Mouse (Mus musculus) forebrain, embryonic 10.5 days (tissue): Measurements from ENCODE around the gene Cped1. TPM values are rescaled to one million over a fixed set of nuclear protein-coding genes. Genes with fewer than 3 reads are reported as not detected.
"Not testable (repeated sequence)": the region's sequence is repeated elsewhere in the genome, so short reads cannot be mapped to it uniquely, and the experiment has no call there.

Experiments used
- DNase-seq: peaks from one replicate; pipeline ENCODE4 v3.0.0-alpha.2; 2017; ENCODE audit warnings: low spot score; ENCODE audit errors: extremely low spot score
- H3K27ac ChIP-seq: fragments of 300-500 bp; sonication (generic); 2 replicates; pipeline ENCODE4 v1.5.1; 2016; ENCODE audit warnings: mild to moderate bottlenecking
- H3K27me3 ChIP-seq: fragments of 300-500 bp; sonication (generic); 2 replicates; pipeline ENCODE4 v1.6.1; 2016; ENCODE audit warnings: mild to moderate bottlenecking; ENCODE audit not compliant: poor library complexity, severe bottlenecking
- H3K36me3 ChIP-seq: fragments of 300-500 bp; sonication (generic); replicated peaks from 2 replicates; pipeline ENCODE4 v1.6.1; 2016; ENCODE audit warnings: mild to moderate bottlenecking, moderate library complexity
- H3K4me1 ChIP-seq: fragments of 300-500 bp; sonication (generic); 2 replicates; pipeline ENCODE4 v1.6.1; 2016
- H3K4me3 ChIP-seq: fragments of 300-500 bp; sonication (generic); 2 replicates; pipeline ENCODE4 v1.5.1; 2016; ENCODE audit warnings: mild to moderate bottlenecking, moderate library complexity
- H3K9me3 ChIP-seq: fragments of 300-500 bp; sonication (generic); 2 replicates; pipeline ENCODE4 v1.6.1; 2016; ENCODE audit warnings: mild to moderate bottlenecking, moderate library complexity
- WGBS: fragments of 180-500 bp; shearing (Covaris S2); methylation state at CpG from one replicate; pipeline ENCODE4 v1.1.7; 2016; 5-methylcytosine and 5-hydroxymethylcytosine counted together
- polyA plus RNA-seq: library from polyadenylated mRNA; unstranded; fragments of >200 nt; fragmentation: Nextera tagmentation; extraction: Ambion mirVana; gene quantifications from 2 replicates; pipeline ENCODE4 v1.2.1, GENCODE M21; 2016

Gene Cped1
- polyA plus RNA-seq, 1 experiment from 2014 or later = 25.5 TPM

DNA sequence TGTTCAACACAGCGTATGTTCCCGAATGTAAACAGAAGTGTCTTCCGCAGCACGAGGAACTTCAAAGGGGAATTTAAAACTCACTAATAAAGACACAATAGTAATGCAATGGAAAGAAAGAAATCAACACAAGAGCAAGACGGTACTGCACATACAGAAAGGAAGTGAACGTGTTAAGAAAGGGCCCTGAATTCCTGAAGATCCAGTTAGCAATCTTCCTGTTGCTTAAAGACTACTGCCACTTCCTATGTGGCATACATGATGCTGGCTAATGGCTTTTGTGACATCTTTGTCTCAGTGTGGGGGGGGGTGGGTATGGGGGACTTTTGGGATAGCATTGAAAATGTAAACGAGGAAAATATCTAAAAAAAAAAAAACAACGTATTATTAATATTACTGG is 50.7 kb downstream of the Cped1 start:
- Histone ChIP-seq H3K9me3 (no peaks in the 10 kb centered on the region), H3K27ac (no peak overlapping the region), H3K4me1 (peaks cover 13% of the 10 kb centered on the region), H3K27me3 (no peaks in the 10 kb centered on the region), H3K4me3 (no peak overlapping the region), H3K36me3 (no peaks in the 10 kb centered on the region)
- DNase-seq = no peak
- 83% methylated on average over 8 of the region's 8 CpGs for WGBS

DNA sequence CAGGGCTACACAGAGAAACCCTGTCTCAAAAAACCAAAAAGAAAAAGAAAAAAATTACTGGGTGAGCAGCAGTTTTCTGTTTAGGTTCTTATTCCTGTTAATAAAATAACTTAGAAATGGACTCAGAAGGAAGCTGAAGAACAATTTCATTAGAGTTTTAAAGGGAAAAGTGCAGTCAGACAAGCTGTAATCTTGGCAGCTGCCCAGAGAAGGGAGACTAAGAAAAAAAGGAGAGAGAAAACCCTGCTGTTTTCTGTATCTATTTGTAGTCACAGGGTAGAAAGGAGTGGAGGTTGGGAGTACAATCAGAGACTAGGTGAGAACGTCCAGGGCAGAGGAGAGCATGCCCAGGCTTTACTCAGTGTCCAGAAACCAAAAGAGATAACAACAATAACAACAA is 51.2 kb downstream of the Cped1 start:
- H3K9me3 ChIP-seq = no peaks in the 10 kb centered on the region
- WGBS = 52% methylated on average over 1 of the region's 1 CpGs
- no peaks in the 10 kb centered on the region for H3K36me3 ChIP-seq
- peaks cover 13% of the 10 kb centered on the region for H3K4me1 ChIP-seq
- no peaks in the 10 kb centered on the region for H3K27me3 ChIP-seq
- H3K4me3 ChIP-seq = no peak overlapping the region
- no peak for DNase-seq
- no peak overlapping the region for H3K27ac ChIP-seq

DNA sequence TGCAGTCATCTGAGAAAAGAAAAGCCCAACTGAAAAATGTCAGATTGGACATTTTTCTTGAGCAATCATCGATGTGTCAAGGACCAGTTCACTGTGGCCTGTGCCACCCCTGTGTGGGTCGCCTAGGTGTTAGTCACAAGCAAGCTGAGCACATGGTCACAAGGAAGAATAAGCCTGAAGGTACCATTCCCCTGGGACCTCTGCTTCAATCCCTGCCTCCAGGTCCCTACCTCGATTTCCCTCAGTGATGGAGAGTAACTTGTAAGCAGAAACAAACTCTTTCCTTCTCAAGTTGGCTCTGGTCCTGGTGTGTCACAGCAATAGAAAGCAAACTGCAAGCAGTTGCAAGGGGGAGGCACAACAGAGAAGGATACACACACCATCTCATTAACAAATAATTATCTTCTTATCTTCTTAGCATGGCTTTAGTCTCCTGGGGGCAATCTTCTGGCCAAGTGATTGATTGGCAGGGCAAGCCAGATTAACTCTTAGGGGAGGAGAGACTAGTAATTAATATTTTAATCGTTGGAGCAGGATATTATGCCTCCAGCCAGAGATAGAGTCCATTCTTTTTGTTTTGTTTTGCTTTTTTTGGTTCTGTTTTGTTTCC is 51.8 kb downstream of the Cped1 start:
- 53% methylated on average over 4 of the region's 4 CpGs for WGBS
- Histone ChIP-seq H3K27me3 (no peaks in the 10 kb centered on the region), H3K27ac (no peak overlapping the region), H3K9me3 (no peaks in the 10 kb centered on the region), H3K36me3 (no peaks in the 10 kb centered on the region), H3K4me3 (no peak overlapping the region), H3K4me1 (peaks cover 13% of the 10 kb centered on the region)
- DNase-seq = no peak

DNA sequence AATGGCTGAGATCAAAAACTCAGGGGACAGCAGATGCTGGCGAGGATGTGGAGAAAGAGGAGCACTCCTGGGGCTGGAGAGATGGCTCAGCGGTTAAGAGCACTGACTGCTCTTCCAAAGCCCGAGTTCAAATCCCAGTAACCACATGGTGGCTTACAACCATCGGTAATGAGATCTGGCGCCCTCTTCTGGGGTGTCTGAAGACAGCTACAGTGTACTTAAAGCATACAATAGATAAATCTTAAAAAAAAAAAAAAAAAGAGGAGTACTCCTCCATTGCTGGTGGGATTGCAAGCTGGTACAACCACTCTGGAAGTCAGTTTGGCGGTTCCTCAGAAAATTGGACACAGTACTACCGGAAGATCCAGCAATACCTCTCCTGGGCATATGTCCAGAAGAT is 54.0 kb downstream of the Cped1 start:
- not testable (repeated sequence) for H3K4me3 ChIP-seq, H3K27me3 ChIP-seq, H3K27ac ChIP-seq, H3K36me3 ChIP-seq, DNase-seq, H3K9me3 ChIP-seq
- WGBS = 67% methylated on average over 7 of the region's 7 CpGs
- peaks cover 13% of the 10 kb centered on the region for H3K4me1 ChIP-seq

DNA sequence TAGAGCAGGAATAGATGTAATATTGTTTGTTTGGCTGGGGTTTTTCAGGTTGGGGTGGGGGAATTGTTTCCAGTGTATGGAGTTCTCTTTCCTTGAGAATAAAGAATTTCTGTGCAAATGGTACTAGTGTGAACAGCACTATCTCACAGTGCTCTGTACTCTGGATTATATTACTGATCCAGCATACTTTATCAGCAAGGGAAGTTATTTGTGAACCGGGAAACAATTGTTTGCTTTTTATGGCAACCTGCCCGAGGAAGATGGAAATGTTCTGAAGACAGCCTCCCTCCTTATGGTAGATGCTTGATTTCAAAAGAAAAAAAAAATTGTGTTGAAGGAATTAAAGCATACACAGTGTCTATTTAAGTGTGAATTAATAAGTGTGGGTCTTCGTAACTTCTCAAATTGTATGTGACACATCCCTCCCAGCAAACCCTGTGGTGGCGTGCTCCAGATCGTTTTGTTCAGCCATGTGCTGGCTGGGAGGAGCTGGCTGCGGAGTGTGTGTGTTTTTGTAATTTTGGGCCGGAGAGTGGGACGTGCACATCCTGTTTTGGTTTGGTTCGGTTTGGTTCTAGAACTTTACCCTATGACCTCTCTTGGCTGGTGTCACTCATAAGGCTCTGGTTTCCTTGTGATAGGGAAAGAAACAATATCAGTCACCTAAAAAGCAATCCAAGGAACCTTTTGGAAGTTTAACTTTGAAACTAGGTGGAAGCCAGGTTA is 59.3 kb downstream of the Cped1 start:
- Histone ChIP-seq H3K9me3 (no peaks in the 10 kb centered on the region), H3K4me1 (no peaks in the 10 kb centered on the region), H3K36me3 (no peaks in the 10 kb centered on the region), H3K4me3 (no peak overlapping the region), H3K27me3 (no peaks in the 10 kb centered on the region), H3K27ac (no peak overlapping the region)
- no peak for DNase-seq
- WGBS = 87% methylated on average over 9 of the region's 9 CpGs

DNA sequence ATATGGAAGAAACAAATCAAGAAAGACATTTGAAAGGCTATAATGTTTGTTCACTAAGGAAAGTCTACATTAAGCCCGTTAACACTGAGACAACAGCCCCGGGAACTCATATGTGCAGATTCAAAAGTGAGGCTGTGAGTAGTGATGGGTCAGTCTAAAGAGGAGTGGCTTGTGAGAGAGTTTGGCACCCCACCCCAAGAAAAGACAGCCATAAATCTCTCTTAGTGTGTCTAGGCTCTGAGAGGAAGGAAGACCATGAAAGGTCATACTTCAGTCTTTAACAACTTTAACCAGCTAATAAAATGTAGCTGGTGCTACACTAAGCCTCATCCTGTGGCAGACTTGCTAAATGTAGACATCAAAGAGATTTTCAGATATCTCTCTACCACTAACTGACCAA is 61.4 kb downstream of the Cped1 start:
- Histone ChIP-seq H3K9me3 (no peaks in the 10 kb centered on the region), H3K27ac (no peak overlapping the region), H3K4me1 (no peaks in the 10 kb centered on the region), H3K36me3 (no peaks in the 10 kb centered on the region; the same call in 1 of the 2 replicates), H3K4me3 (no peak overlapping the region), H3K27me3 (no peaks in the 10 kb centered on the region)
- 89% methylated on average over 2 of the region's 2 CpGs for WGBS
- no peak for DNase-seq

DNA sequence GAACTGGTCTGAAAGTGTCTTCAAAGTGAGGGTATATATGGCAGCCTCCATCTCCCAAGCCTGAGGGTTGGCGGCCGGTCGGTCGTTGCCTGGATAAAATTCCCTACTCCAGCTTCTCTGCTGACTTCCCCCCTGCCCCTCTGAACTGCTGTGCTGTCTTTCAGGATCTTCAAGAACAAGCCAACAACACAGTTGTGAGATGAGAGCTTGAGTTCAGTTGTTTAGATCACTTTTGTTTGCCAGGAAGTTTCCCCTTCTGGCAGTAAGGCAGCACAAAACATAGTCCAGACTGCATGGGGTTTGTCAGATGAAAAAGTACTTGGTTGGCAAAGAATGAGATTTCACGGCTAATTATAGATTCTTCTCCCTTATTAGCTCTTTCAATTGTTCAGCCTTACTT is 63.4 kb downstream of the Cped1 start:
- Histone ChIP-seq H3K27ac (no peak overlapping the region), H3K4me3 (no peak overlapping the region), H3K9me3 (no peaks in the 10 kb centered on the region), H3K27me3 (no peaks in the 10 kb centered on the region), H3K36me3 (peaks cover 3% of the 10 kb centered on the region; the same call in 1 of the 2 replicates), H3K4me1 (no peaks in the 10 kb centered on the region)
- 62% methylated on average over 5 of the region's 5 CpGs for WGBS
- no peak for DNase-seq

DNA sequence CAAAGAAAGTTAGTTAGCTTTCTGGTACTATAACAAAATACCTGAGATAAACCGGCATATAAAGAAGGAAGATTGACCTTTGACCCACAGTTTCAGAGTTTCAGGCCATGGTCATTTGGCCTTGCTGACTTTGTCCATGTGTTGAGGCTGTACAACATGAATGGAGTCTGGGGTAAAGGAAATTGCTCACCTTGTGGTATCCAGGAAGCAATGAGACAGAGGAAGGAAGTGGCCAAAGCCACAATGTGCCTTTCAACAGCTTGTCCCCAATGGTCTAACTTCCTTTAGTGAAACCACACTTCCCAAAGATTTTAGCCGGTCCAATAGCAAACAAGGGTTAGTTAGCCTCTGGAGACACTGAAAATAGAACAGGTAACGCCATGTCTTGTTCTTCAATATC is 65.8 kb downstream of the Cped1 start:
- H3K27ac ChIP-seq = no peak overlapping the region
- no peaks in the 10 kb centered on the region for H3K27me3 ChIP-seq
- WGBS = 89% methylated on average over 3 of the region's 3 CpGs
- H3K9me3 ChIP-seq = no peaks in the 10 kb centered on the region
- H3K4me1 ChIP-seq = no peaks in the 10 kb centered on the region
- no peak overlapping the region for H3K4me3 ChIP-seq
- H3K36me3 ChIP-seq = peaks cover 3% of the 10 kb centered on the region; the same call in 1 of the 2 replicates
- DNase-seq = no peak

DNA sequence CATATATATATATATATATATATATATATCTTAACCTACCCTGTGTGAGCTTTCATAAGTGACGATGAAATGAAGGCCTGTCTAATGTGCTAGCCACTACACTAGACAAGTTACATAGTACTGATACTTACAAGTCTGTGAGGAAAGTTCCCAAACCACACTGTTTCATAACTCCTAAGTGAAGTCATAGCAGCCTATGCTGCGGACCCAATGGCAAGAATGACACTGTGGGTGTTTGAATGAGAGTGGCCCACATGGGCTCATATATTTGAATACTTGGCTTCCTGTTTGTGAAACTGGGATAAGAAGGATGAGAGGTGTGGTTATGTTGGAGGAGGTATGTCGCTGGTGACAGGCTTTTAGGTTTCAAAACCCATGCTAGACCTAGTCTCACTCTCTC is 67.3 kb downstream of the Cped1 start:
- peaks cover 3% of the 10 kb centered on the region; the same call in 1 of the 2 replicates for H3K36me3 ChIP-seq
- no peaks in the 10 kb centered on the region for H3K9me3 ChIP-seq
- 91% methylated on average over 3 of the region's 3 CpGs for WGBS
- no peak for DNase-seq
- H3K4me1 ChIP-seq = no peaks in the 10 kb centered on the region
- H3K27me3 ChIP-seq = no peaks in the 10 kb centered on the region
- H3K27ac ChIP-seq = no peak overlapping the region
- no peak overlapping the region for H3K4me3 ChIP-seq

DNA sequence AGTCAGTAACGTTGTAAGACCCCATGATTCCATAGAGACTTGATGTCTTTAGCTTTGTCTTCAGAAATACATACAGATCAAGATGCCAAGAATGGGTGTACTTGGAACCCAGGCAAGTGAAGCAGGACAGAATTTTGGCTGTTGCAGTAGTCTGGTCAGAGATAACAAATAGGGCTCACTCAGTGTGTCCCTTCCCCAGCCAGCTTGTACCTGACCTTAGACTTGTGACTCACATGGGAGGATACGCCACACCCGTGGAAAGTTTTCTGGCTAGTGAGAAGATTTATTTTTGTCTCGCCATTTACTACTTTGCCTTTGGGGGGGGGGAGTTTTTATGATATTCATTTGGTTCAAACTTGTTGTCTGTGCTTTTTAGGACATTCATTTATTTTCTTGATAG is 78.6 kb downstream of the Cped1 start:
- Histone ChIP-seq H3K27ac (no peak overlapping the region), H3K27me3 (no peaks in the 10 kb centered on the region), H3K4me1 (no peaks in the 10 kb centered on the region), H3K9me3 (no peaks in the 10 kb centered on the region), H3K4me3 (no peak overlapping the region), H3K36me3 (no peaks in the 10 kb centered on the region)
- WGBS = 90% methylated on average over 4 of the region's 4 CpGs
- no peak for DNase-seq

DNA sequence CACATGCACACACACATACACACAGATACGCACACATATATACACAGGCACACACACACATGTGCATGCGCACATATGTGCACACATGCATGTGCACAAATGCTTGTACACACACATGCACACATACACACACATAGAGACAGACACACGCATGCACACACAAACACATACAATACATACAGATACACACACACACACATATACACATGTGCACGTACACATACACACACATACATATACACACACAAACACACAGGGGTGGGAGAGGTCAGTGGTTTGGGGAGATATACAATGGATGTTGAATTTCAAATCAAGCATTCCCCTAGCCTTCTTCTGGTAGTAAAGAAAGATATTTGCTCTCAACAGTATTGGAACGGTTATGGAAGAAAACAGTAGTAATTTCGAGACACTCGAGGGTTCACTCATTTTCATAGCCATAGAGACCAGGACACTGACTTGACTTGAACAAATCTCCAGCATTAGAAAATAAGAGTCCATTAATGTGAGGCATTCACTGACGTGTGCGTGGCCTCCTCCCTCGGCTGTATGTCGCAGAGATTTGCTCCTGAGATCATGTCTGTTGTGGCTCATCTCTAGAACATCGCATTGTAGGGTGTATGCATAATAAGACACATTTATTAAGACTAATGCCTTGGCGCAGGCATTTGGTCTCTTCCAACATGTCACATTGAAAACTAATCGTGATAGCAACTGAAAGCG is 85.0 kb downstream of the Cped1 start:
- Histone ChIP-seq H3K27me3 (no peaks in the 10 kb centered on the region), H3K9me3 (no peaks in the 10 kb centered on the region), H3K27ac (no peak overlapping the region), H3K4me1 (no peaks in the 10 kb centered on the region), H3K36me3 (no peaks in the 10 kb centered on the region), H3K4me3 (no peak overlapping the region)
- WGBS = 86% methylated on average over 15 of the region's 15 CpGs
- no peak for DNase-seq

DNA sequence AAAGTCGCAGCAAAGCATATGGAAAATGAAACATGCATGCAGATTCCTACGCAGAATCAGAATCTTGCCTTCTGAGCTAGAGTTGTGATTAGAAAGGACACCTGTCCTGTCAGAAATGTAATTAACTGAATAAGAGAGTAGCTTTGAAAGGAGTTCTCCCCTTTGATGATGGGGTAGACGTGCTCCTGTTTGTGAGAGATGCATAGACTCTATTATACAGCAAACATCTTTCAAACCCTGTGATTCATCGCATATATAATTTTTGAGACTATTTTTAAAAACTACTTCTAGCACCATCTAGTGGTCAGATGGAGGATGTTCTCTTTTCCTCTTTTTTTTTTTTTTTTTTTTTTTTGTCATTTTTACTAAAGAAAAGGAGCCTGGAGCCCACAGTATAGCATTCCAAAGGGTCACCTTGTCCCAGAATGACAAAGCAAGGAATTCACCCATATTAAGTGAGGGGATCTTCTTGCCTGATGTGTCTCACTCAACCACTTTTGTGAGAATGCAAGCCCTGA is 85.7 kb downstream of the Cped1 start:
- H3K9me3 ChIP-seq = no peaks in the 10 kb centered on the region
- no peak overlapping the region for H3K27ac ChIP-seq
- H3K36me3 ChIP-seq = no peaks in the 10 kb centered on the region
- no peaks in the 10 kb centered on the region for H3K27me3 ChIP-seq
- H3K4me1 ChIP-seq = no peaks in the 10 kb centered on the region
- no peak for DNase-seq
- H3K4me3 ChIP-seq = no peak overlapping the region
- WGBS = 44% methylated on average over 4 of the region's 4 CpGs

DNA sequence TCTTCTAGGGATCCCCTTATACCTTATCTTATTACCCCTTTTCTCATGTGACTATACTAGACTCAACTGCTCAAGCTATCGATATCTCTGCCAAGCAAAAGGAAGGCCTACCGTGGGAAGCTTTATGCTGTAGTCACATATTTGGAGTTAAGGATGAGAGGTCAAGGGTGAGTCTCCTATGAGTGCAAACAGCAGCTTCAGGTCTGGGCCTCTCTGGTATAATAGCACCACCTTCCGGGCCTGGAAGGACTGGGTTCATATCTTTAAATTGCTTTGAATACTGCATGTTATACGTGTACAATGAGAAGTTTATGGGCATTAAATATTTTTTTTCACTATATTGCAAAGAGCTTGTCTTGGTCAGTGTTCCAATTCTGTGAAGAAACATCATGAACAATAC is 87.0 kb downstream of the Cped1 start:
- H3K9me3 ChIP-seq = no peaks in the 10 kb centered on the region
- no peak overlapping the region for H3K4me3 ChIP-seq
- WGBS = 79% methylated on average over 4 of the region's 4 CpGs
- H3K27me3 ChIP-seq = no peaks in the 10 kb centered on the region
- no peaks in the 10 kb centered on the region for H3K4me1 ChIP-seq
- H3K27ac ChIP-seq = no peak overlapping the region
- no peak for DNase-seq
- no peaks in the 10 kb centered on the region for H3K36me3 ChIP-seq
